Comparison of ENCODE assay signal across 26 mouse cellular contexts in the genomic region with DNA sequence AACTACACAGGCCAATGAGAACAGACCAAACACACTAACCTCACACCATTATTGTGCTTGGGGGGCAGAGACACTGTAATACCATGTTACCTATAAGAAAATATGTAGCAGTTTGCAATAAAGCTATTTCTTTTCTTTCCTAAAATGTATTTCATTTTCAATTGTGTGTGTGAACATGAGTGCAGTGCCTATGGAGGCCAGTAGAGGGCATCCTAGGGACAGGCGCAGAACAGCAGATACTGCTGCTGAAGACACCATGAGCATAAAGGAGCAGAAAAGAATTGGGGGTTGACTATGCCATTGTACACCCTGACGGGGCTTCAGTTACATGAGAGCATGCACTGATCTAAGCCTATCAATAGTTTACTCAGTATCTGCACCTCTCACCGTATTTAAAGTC.
DNase-seq lines count a peak whose midpoint lies in the region; ATAC-seq and TF ChIP-seq lines count a peak whose summit lies in the region.
"Had no signal": no experiment of that assay in that cellular context is flagged by ENCODE, and none has a peak within 500 bp of the region (broad histone marks: within the 10 kb centered on the region; RNA-seq: fewer than 3 reads in every experiment).

No protein-coding gene starts in this region.

- no peaks in the 10 kb centered on the region for H3K36me3 ChIP-seq in forebrain, postnatal 0 days (ENCODE audit: insufficient read depth)
- no peaks in the 10 kb centered on the region for H3K36me3 ChIP-seq in forebrain, embryonic 16.5 days (ENCODE audit: control insufficient read depth, insufficient read depth)
- no peaks in the 10 kb centered on the region for H3K36me3 ChIP-seq in testis, adult 2 months (ENCODE audit: control insufficient read depth, insufficient read depth, low read length)
- H3K36me3 ChIP-seq: embryonic facial prominence, embryonic 12.5 days; hindbrain, embryonic 10.5 days; intestine, embryonic 15.5 days; limb, embryonic 10.5 days; limb, embryonic 15.5 days; liver, embryonic 13.5 days; midbrain, embryonic 12.5 days; neural tube, embryonic 13.5 days had no signal

- H3K27me3 ChIP-seq in forebrain, postnatal 0 days (ENCODE audit: insufficient read depth, low read length) = peaks cover 5% of the 10 kb centered on the region
- peaks cover 7% of the 10 kb centered on the region for H3K27me3 ChIP-seq in forebrain, embryonic 16.5 days (replicated peaks; ENCODE audit: control insufficient read depth, insufficient read depth, low read length)
- no peaks in the 10 kb centered on the region for H3K27me3 ChIP-seq in testis, adult 2 months (ENCODE audit: control insufficient read depth, insufficient read depth, low read length)
- H3K27me3 ChIP-seq: intestine, embryonic 15.5 days; neural tube, embryonic 13.5 days had no signal

- no peak overlapping the region for H3K4me3 ChIP-seq in forebrain, postnatal 0 days (ENCODE audit: low read depth, low read length)
- no peak overlapping the region for H3K4me3 ChIP-seq in forebrain, embryonic 16.5 days (replicated peaks; ENCODE audit: low read length)
- H3K4me3 ChIP-seq in layer of hippocampus, adult 2 months = no peak overlapping the region
- no peak overlapping the region for H3K4me3 ChIP-seq in testis, adult 2 months (ENCODE audit: control insufficient read depth, low read depth, low read length)
- H3K4me3 ChIP-seq: embryonic facial prominence, embryonic 12.5 days; hindbrain, embryonic 10.5 days; intestine, embryonic 15.5 days; limb, embryonic 10.5 days; limb, embryonic 15.5 days; liver, embryonic 13.5 days; midbrain, embryonic 12.5 days; neural tube, embryonic 13.5 days had no signal

- 0 out of 2 replicates have a peak, but pooled peaks cover 5% of the 10 kb centered on the region for H3K9me3 ChIP-seq in forebrain, postnatal 0 days (ENCODE audit: low read length)
- peaks cover 4% of the 10 kb centered on the region for H3K9me3 ChIP-seq in forebrain, embryonic 16.5 days (ENCODE audit: control insufficient read depth, low read length)
- H3K9me3 ChIP-seq: embryonic facial prominence, embryonic 12.5 days; intestine, embryonic 15.5 days; limb, embryonic 10.5 days; limb, embryonic 15.5 days had no signal

- no peaks in the 10 kb centered on the region for H3K4me1 ChIP-seq in forebrain, postnatal 0 days (ENCODE audit: insufficient read depth)
- peaks cover 10% of the 10 kb centered on the region for H3K4me1 ChIP-seq in forebrain, embryonic 16.5 days (replicated peaks; ENCODE audit: control insufficient read depth, insufficient read depth, low read length)
- H3K4me1 ChIP-seq in testis, adult 2 months (ENCODE audit: control insufficient read depth, insufficient read depth, low read length) = no peaks in the 10 kb centered on the region; the same call in 1 of the 2 replicates
- H3K4me1 ChIP-seq: embryonic facial prominence, embryonic 12.5 days; intestine, embryonic 15.5 days; limb, embryonic 15.5 days; liver, embryonic 13.5 days had no signal

- no peak overlapping the region for H3K4me2 ChIP-seq in forebrain, postnatal 0 days (ENCODE audit: low read depth)
- H3K4me2 ChIP-seq in forebrain, embryonic 16.5 days (ENCODE audit: low read length) = no peak overlapping the region
- H3K4me2 ChIP-seq: embryonic facial prominence, embryonic 12.5 days; intestine, embryonic 15.5 days; limb, embryonic 15.5 days; liver, embryonic 13.5 days; midbrain, embryonic 12.5 days; neural tube, embryonic 13.5 days had no signal

- peak; percentile 33 for TF ChIP-seq CTCF in forebrain, postnatal 0 days (IDR thresholded peaks at IDR 0.05; ENCODE audit: low read depth)
- peak; percentile 58 for TF ChIP-seq CTCF in layer of hippocampus, adult 2 months (conservative IDR thresholded peaks at IDR 0.05)
- TF ChIP-seq CTCF in testis, adult 2 months (IDR thresholded peaks at IDR 0.05; ENCODE audit: control insufficient read depth, insufficient read depth, insufficient replicate concordance, low read depth, low read length) = peak; percentile 49; the same call in 1 of the 2 replicates

- DNase-seq in forebrain, postnatal 0 days = no peak
- DNase-seq in layer of hippocampus, adult 2 months (ENCODE audit: low spot score in 2 of 2) = no peak
- no peak for DNase-seq in layer of hippocampus, adult 9-10 months (ENCODE audit: low spot score)
- no peak for DNase-seq in testis, postnatal 14 days (ENCODE audit: low spot score)
- DNase-seq in thymus, postnatal 0 days (ENCODE audit: low spot score) = no peak
- DNase-seq: adrenal gland, adult 8-10 months; cerebellum, adult 9-10 months; embryo, embryonic 11 days; heart, postnatal 14 days; kidney, adult 8-10 months; kidney, postnatal 14 days; liver, embryonic 13.5 days; lung, postnatal 36 days; right cerebral cortex, postnatal 4 days; thymus, postnatal 14 days had no signal

- H3K9ac ChIP-seq in forebrain, postnatal 0 days = no peak overlapping the region
- no peak overlapping the region for H3K9ac ChIP-seq in forebrain, embryonic 16.5 days (replicated peaks; ENCODE audit: low read depth, low read length)
- H3K9ac ChIP-seq: embryonic facial prominence, embryonic 12.5 days; intestine, embryonic 15.5 days; limb, embryonic 15.5 days; liver, embryonic 13.5 days; midbrain, embryonic 12.5 days; neural tube, embryonic 13.5 days had no signal

- ATAC-seq in forebrain, postnatal 0 days = no peak
- ATAC-seq in forebrain, embryonic 16.5 days = no peak
- ATAC-seq: forebrain, embryonic 14.5 days; hindbrain, embryonic 16.5 days; intestine, embryonic 15.5 days had no signal

- 89% methylated on average over 3 of the region's 3 CpGs for WGBS in forebrain, postnatal 0 days
- 95% methylated on average over 3 of the region's 3 CpGs for WGBS in forebrain, embryonic 16.5 days

- no peak for TF ChIP-seq POLR2A in testis, adult 2 months (IDR thresholded peaks at IDR 0.05; ENCODE audit: control insufficient read depth, low read depth, low read length)

- H3K27ac ChIP-seq in forebrain, postnatal 0 days (ENCODE audit: low read depth, low read length) = no peak overlapping the region
- no peak overlapping the region for H3K27ac ChIP-seq in forebrain, embryonic 16.5 days (ENCODE audit: low read length)
- H3K27ac ChIP-seq in layer of hippocampus, adult 2 months = no peak overlapping the region
- H3K27ac ChIP-seq in testis, adult 2 months (ENCODE audit: control insufficient read depth, insufficient read depth, low read depth, low read length) = no peak overlapping the region
- H3K27ac ChIP-seq: embryonic facial prominence, embryonic 12.5 days; hindbrain, embryonic 10.5 days; intestine, embryonic 15.5 days; limb, embryonic 10.5 days; limb, embryonic 15.5 days; liver, embryonic 13.5 days; midbrain, embryonic 12.5 days; neural tube, embryonic 13.5 days had no signal
